Mouse (Mus musculus) hindbrain, postnatal 0 days (tissue): ENCODE results near the gene Olfr1324. TPM values are rescaled to one million over a fixed set of nuclear protein-coding genes. Genes with fewer than 3 reads are reported as not detected.
"Not testable (repeated sequence)": the region's sequence is repeated elsewhere in the genome, so short reads cannot be mapped to it uniquely, and the experiment has no call there.

Experiments used
- ATAC-seq: fragments of 200-750 bp; cut with Nextera tagmentation; 2 replicates; pipeline ENCODE4 v1.8.0; 2017; ENCODE audit warnings: mild to moderate bottlenecking, moderate TSS enrichment, moderate library complexity
- DNase-seq: peaks from one replicate; pipeline ENCODE4 v3.0.0-alpha.2; 2015; ENCODE audit warnings: low spot score
- H3K27ac ChIP-seq: fragments of 300-500 bp; sonication (generic); 2 replicates; pipeline ENCODE4 v1.5.1; 2014; ENCODE audit warnings: mild to moderate bottlenecking
- H3K27me3 ChIP-seq: fragments of 300-500 bp; sonication (generic); 2 replicates; pipeline ENCODE4 v1.6.1; 2014; ENCODE audit warnings: low read length, mixed read lengths; ENCODE audit not compliant: insufficient read depth
- H3K36me3 ChIP-seq: fragments of 300-500 bp; sonication (generic); 2 replicates; pipeline ENCODE4 v1.6.1; 2014; ENCODE audit warnings: low read length, mixed read lengths; ENCODE audit not compliant: insufficient read depth
- H3K4me1 ChIP-seq: fragments of 300-500 bp; sonication (generic); 2 replicates; pipeline ENCODE4 v1.6.1; 2014; ENCODE audit warnings: antibody characterized with exemption, low read length, mixed read lengths; ENCODE audit not compliant: insufficient read depth
- H3K4me2 ChIP-seq: fragments of 300-500 bp; sonication (generic); 2 replicates; pipeline ENCODE4 v1.6.1; 2014; ENCODE audit warnings: low read depth, mild to moderate bottlenecking, low read length, moderate library complexity, mixed read lengths
- H3K4me3 ChIP-seq: fragments of 300-500 bp; sonication (generic); 2 replicates; pipeline ENCODE4 v1.5.1; 2014; ENCODE audit warnings: low read length
- H3K9ac ChIP-seq: fragments of 300-500 bp; sonication (generic); replicated peaks from 2 replicates; pipeline ENCODE4 v1.6.1; 2014; ENCODE audit warnings: mild to moderate bottlenecking, low read length, moderate library complexity, mixed read lengths
- H3K9me3 ChIP-seq: fragments of 300-500 bp; sonication (generic); 2 replicates; pipeline ENCODE4 v1.6.1; 2016; ENCODE audit warnings: low read length, mixed read lengths
- CTCF ChIP-seq: IDR thresholded peaks from 2 replicates; pipeline ENCODE4 v1.5.1; 2016; ENCODE audit warnings: antibody characterized with exemption, control low read depth, low read depth
- WGBS: fragments of 180-500 bp; shearing (Covaris S2); extraction: QIAGEN DNeasy Blood & Tissue Kit; methylation state at CpG from one replicate; pipeline ENCODE4 v1.1.7; 2014; 5-methylcytosine and 5-hydroxymethylcytosine counted together
- polyA plus RNA-seq: library from polyadenylated mRNA; unstranded; fragments of >200 nt; fragmentation: Nextera tagmentation; extraction: Ambion mirVana; gene quantifications from 2 replicates; pipeline ENCODE4 v1.2.1, GENCODE M21; 2015
- total RNA-seq: library from RNA; depleted of rRNA; stranded (reverse); fragments of >200 nt; gene quantifications from 2 replicates; pipeline ENCODE4 v1.2.3, GENCODE M21; 2014

Gene Olfr1324
- total and polyA plus RNA-seq, 2 experiments from 2014 or later, result not detected

DNA sequence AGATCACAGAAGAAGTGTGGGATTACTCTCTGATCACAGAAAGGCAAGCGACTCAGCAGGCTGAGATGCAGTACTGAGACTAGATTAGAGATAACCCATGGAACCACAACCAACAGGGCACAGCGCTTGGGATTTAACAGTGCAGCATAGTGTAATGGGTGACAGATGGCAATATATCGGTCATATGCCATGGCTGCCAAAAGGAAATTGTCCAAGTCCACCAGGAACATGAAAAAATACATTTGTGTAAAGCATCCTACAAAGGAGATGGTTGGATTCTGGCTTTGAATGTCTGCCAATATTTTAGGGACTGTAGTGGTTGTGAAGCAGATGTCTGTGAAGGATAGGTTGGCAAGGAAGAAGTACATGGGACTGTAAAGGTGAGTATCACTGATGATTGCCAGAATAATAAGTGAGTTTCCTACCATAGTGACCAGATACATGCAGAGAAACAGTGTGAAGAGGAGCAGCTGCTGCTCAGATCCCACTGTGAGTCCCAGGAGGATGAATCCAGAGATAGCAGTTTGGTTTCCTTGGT lies 2.3 kb downstream of the Olfr1324 start:
- H3K4me1 ChIP-seq, result no peaks in the 10 kb centered on the region
- DNase-seq (peak; percentile 23), ATAC-seq (peak; percentile 51)
- no peak for TF ChIP-seq CTCF
- no peaks in the 10 kb centered on the region for H3K36me3 ChIP-seq
- no peak overlapping the region for H3K4me2 ChIP-seq
- 67% methylated on average over 3 of the region's 3 CpGs for WGBS
- H3K9ac ChIP-seq, result no peak overlapping the region
- no peak overlapping the region for H3K27ac ChIP-seq
- H3K27me3 ChIP-seq, result no peaks in the 10 kb centered on the region
- no peak overlapping the region for H3K4me3 ChIP-seq
- no peaks in the 10 kb centered on the region for H3K9me3 ChIP-seq

DNA sequence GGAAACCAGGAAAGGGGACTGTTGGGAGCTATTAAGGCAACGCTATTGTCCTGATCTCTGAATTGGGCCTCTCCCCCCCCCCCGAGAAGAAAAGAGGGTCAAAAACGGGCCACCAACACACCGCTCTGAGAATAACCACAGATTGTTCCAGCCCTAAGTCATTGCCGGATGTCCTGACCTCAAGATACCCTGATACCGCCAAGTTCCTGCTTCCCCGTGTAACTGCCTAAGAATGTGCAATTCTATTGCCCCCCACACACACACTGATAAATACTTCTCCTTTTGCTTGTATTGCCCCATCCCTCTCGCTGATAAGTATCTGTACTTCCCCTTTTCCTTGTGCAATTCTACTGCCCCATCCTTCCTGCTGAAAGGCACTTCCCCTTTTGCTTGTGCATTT lies 17.9 kb downstream of the Olfr1324 start:
- ATAC-seq, H3K4me3 ChIP-seq, H3K36me3 ChIP-seq, H3K27ac ChIP-seq, H3K9me3 ChIP-seq, H3K27me3 ChIP-seq, H3K4me1 ChIP-seq, H3K4me2 ChIP-seq, H3K9ac ChIP-seq, DNase-seq: not testable (repeated sequence)
- 88% methylated on average over 5 of the region's 8 CpGs for WGBS

DNA sequence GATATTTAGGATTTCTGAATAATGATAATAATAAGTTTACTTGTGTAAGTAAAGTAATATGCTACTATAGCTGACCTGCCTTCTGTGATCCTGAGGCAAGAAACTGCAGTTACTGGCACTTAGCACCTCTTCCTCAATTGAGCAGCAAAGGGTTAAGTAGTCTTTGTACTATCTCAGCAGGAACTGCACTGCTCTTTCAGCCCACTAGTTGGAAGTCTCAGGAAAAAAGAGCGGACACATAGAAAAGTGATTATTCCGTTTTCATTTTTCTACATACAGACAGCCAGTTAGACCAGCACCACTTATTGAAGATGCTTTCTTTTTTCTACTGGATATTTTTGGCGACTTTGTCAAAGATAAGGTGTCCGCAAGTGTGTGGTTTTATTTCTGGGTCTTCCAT lies 37.7 kb downstream of the Olfr1324 start:
- ATAC-seq, H3K27ac ChIP-seq, H3K9me3 ChIP-seq, H3K4me2 ChIP-seq, H3K9ac ChIP-seq, H3K4me1 ChIP-seq, DNase-seq, H3K27me3 ChIP-seq, H3K36me3 ChIP-seq, H3K4me3 ChIP-seq: not testable (repeated sequence)
- WGBS, result 69% methylated on average over 4 of the region's 4 CpGs

- WGBS, result 93% methylated on average over 1 of the region's 1 CpGs
- H3K9ac ChIP-seq, result no peak overlapping the region
- H3K4me1 ChIP-seq, result no peaks in the 10 kb centered on the region
- DNase-seq, result no peak
- no peak overlapping the region for H3K4me3 ChIP-seq
- H3K36me3 ChIP-seq, result no peaks in the 10 kb centered on the region
- H3K27me3 ChIP-seq, result no peaks in the 10 kb centered on the region
- no peak for TF ChIP-seq CTCF
- no peak overlapping the region for H3K27ac ChIP-seq
- H3K9me3 ChIP-seq, result 0 out of 2 replicates have a peak, but pooled peaks cover 4% of the 10 kb centered on the region
- ATAC-seq, result no peak
- H3K4me2 ChIP-seq, result no peak overlapping the region
These were observed 53.3 kb downstream of the Olfr1324 start for GRCm38 (mm10) chrX:50374978-50375377.
